Mouse (Mus musculus) limb, embryonic 15.5 days (tissue): ENCODE results near the gene Nsd1. TPM values are rescaled to one million over a fixed set of nuclear protein-coding genes. Genes with fewer than 3 reads are reported as not detected.

Experiments used
- ATAC-seq: fragments of 200-750 bp; cut with Nextera tagmentation; 2 replicates; pipeline ENCODE4 v1.8.0; 2017; ENCODE audit warnings: low read depth, moderate TSS enrichment; ENCODE audit not compliant: insufficient number of reproducible peaks, low FRiP score, low TSS enrichment
- H3K27ac ChIP-seq: fragments of 300-500 bp; sonication (generic); 2 replicates; pipeline ENCODE4 v1.5.1; 2015; ENCODE audit warnings: moderate library complexity, mild to moderate bottlenecking, inconsistent platforms
- H3K27me3 ChIP-seq: fragments of 300-500 bp; sonication (generic); 2 replicates; pipeline ENCODE4 v1.6.1; 2015; ENCODE audit warnings: inconsistent platforms
- H3K36me3 ChIP-seq: fragments of 300-500 bp; sonication (generic); 2 replicates; pipeline ENCODE4 v1.6.1; 2015; ENCODE audit warnings: inconsistent platforms
- H3K4me1 ChIP-seq: fragments of 300-500 bp; sonication (generic); 2 replicates; pipeline ENCODE4 v1.6.1; 2015; ENCODE audit warnings: inconsistent platforms
- H3K4me2 ChIP-seq: fragments of 300-500 bp; sonication (generic); 2 replicates; pipeline ENCODE4 v1.6.1; 2015; ENCODE audit warnings: mild to moderate bottlenecking, inconsistent platforms
- H3K4me3 ChIP-seq: fragments of 300-500 bp; sonication (generic); 2 replicates; pipeline ENCODE4 v1.5.1; 2015; ENCODE audit warnings: mild to moderate bottlenecking, inconsistent platforms
- H3K9ac ChIP-seq: fragments of 300-500 bp; sonication (generic); 2 replicates; pipeline ENCODE4 v1.6.1; 2015; ENCODE audit warnings: inconsistent platforms
- H3K9me3 ChIP-seq: fragments of 300-500 bp; sonication (generic); 2 replicates; pipeline ENCODE4 v1.6.1; 2016; ENCODE audit warnings: inconsistent platforms
- WGBS: fragments of 180-500 bp; shearing (Covaris S2); methylation state at CpG from one replicate; pipeline ENCODE4 v1.1.7; 2015; 5-methylcytosine and 5-hydroxymethylcytosine counted together
- polyA plus RNA-seq: library from polyadenylated mRNA; unstranded; fragments of >200 nt; fragmentation: Nextera tagmentation; extraction: Ambion mirVana; gene quantifications from 2 replicates; pipeline ENCODE4 v1.2.1, GENCODE M21; 2015

The Nsd1 gene
- polyA plus RNA-seq = 52.4 and 55.8 TPM in 2 replicates

DNA sequence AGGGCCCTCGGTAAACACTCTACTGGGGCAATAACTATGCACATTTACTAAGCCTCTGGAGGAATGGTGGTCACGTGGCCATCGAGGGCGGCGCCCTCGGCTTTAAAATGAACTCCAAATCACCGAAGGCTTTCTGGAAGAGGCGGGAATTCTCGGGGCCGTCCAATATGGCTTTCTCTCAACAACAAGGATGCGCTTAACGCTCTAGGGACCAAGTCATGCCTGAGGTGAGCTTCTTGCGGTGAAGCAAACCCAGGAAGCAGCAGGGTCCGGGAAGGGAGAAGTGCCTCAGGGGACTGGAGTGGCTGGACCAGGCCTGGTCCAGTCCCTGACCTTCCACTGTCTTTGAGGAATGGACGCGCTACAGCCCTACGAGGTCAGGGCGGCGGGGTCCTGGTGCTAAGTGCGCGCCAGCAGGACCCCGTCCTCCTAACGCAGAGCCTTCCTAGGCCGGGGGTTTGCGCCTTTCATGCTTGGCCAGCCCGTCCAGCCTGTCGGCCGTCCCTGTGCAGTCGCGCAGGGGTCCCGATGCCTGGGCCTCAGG is at the start of gene Nsd1:
TSS of gene Nsd1 (plus strand) at position 134 of the 544 bp plus-strand sequence.
- ATAC-seq = no peak
- peak within 1 kb of the TSS; percentile 99 for H3K27ac ChIP-seq
- 26% methylated on average over 31 of the region's 31 CpGs for WGBS

GRCm38 (mm10) chr13:55162365-55162764 is 47.2 kb upstream of the Nsd1 start:
- ATAC-seq = no peak
- Histone ChIP-seq H3K9ac (no peak overlapping the region), H3K4me2 (no peak overlapping the region), H3K36me3 (no peaks in the 10 kb centered on the region), H3K27me3 (no peaks in the 10 kb centered on the region), H3K9me3 (no peaks in the 10 kb centered on the region), H3K4me1 (no peaks in the 10 kb centered on the region), H3K27ac (no peak overlapping the region), H3K4me3 (no peak overlapping the region)
- 48% methylated on average over 7 of the region's 7 CpGs for WGBS

More for the DNA sequence above, at the start of gene Nsd1:
- peak within 1 kb of the TSS; percentile 84 for H3K9ac ChIP-seq
- no peaks in the 10 kb centered on the region for H3K27me3 ChIP-seq
- peaks cover 38% of the 10 kb centered on the region for H3K4me1 ChIP-seq
- peak within 1 kb of the TSS; percentile 74 for H3K4me3 ChIP-seq
- H3K9me3 ChIP-seq = no peaks in the 10 kb centered on the region
- peaks cover 13% of the 10 kb centered on the region for H3K36me3 ChIP-seq
- peak within 1 kb of the TSS; percentile 86 for H3K4me2 ChIP-seq

GRCm38 (mm10) chr13:55163553-55163952 is 46.0 kb upstream of the Nsd1 start:
- Histone ChIP-seq H3K4me3 (no peak overlapping the region), H3K36me3 (no peaks in the 10 kb centered on the region), H3K9ac (no peak overlapping the region), H3K4me2 (no peak overlapping the region), H3K9me3 (no peaks in the 10 kb centered on the region), H3K27me3 (no peaks in the 10 kb centered on the region), H3K4me1 (no peaks in the 10 kb centered on the region), H3K27ac (no peak overlapping the region)
- no peak for ATAC-seq
- 72% methylated on average over 5 of the region's 5 CpGs for WGBS

DNA sequence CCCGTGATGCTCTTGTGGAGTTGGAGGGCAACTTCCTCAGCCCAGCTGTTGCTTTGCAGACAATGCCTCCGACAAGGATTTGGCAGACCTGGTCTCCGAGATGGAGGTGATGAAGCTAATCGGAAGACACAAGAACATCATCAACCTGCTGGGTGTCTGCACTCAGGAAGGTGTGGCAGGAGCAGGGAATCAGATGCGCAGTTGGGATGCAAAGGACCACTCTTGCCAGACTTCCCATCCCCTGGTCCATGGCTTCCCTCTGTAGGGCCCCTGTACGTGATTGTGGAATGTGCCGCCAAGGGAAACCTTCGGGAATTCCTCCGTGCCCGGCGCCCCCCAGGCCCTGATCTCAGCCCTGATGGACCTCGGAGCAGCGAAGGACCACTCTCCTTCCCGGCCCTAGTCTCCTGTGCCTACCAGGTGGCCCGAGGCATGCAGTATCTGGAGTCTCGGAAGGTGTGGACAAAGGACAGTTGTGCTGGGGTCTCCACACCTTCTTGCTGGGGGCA is 43.7 kb upstream of the Nsd1 start:
- Histone ChIP-seq H3K4me1 (0 out of 2 replicates have a peak, but pooled peaks cover 3% of the 10 kb centered on the region), H3K9ac (no peak overlapping the region), H3K9me3 (no peaks in the 10 kb centered on the region), H3K36me3 (no peaks in the 10 kb centered on the region), H3K27ac (no peak overlapping the region), H3K4me3 (no peak overlapping the region), H3K27me3 (no peaks in the 10 kb centered on the region), H3K4me2 (no peak overlapping the region)
- no peak for ATAC-seq
- WGBS = 91% methylated on average over 16 of the region's 16 CpGs

- no peaks in the 10 kb centered on the region for H3K36me3 ChIP-seq
- peaks cover 15% of the 10 kb centered on the region for H3K4me1 ChIP-seq
- WGBS = 88% methylated on average over 32 of the region's 32 CpGs
- no peaks in the 10 kb centered on the region for H3K27me3 ChIP-seq
- no peak overlapping the region for H3K27ac ChIP-seq
- H3K4me2 ChIP-seq = no peak overlapping the region
- no peak overlapping the region for H3K9ac ChIP-seq
- ATAC-seq = no peak
- no peak overlapping the region for H3K4me3 ChIP-seq
- no peaks in the 10 kb centered on the region for H3K9me3 ChIP-seq
Observed at GRCm38 (mm10) chr13:55166806-55167725, 42.5 kb upstream of the Nsd1 start.

- Histone ChIP-seq H3K36me3 (no peaks in the 10 kb centered on the region), H3K9me3 (no peaks in the 10 kb centered on the region), H3K27ac (peak overlapping the region; percentile 39; the same call in 1 of the 2 replicates), H3K27me3 (no peaks in the 10 kb centered on the region), H3K4me1 (peaks cover 20% of the 10 kb centered on the region), H3K9ac (no peak overlapping the region), H3K4me3 (no peak overlapping the region), H3K4me2 (no peak overlapping the region)
- no peak for ATAC-seq
- 79% methylated on average over 11 of the region's 11 CpGs for WGBS
Observed at GRCm38 (mm10) chr13:55167798-55168197, 41.8 kb upstream of the Nsd1 start.

DNA sequence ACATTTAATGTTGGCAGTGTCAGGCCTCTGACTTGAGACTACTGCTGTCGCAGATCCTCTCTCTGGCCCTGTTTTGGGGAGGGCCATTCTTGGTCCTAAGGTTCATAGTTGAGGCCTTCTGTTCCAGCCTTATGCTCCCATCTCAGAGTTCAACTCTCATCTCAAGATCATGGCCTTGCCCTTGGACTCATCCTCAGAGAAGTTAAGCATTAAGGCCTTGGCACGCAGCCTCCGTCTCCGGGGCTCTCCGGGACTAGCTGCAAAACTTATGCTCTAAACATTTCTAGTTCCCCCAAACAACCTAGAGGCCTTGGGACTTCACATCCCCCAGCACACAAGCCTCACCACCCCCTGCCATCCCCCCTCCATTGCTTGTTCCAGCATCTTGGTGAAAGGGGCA is 41.3 kb upstream of the Nsd1 start:
- WGBS = 86% methylated on average over 5 of the region's 5 CpGs

GRCm38 (mm10) chr13:55168958-55169369 is 40.6 kb upstream of the Nsd1 start:
- WGBS = 34% methylated on average over 13 of the region's 13 CpGs
- Histone ChIP-seq H3K27ac (peak overlapping the region; percentile 39), H3K27me3 (no peaks in the 10 kb centered on the region), H3K4me3 (no peak overlapping the region), H3K9me3 (no peaks in the 10 kb centered on the region), H3K36me3 (no peaks in the 10 kb centered on the region), H3K4me2 (no peak overlapping the region), H3K9ac (no peak overlapping the region), H3K4me1 (peaks cover 20% of the 10 kb centered on the region)
- peak; percentile 71 for ATAC-seq

More for the DNA sequence above, 41.3 kb upstream of the Nsd1 start:
- no peak overlapping the region for H3K4me3 ChIP-seq
- H3K27ac ChIP-seq = peak overlapping the region; percentile 39; the same call in 1 of the 2 replicates
- H3K9me3 ChIP-seq = no peaks in the 10 kb centered on the region
- H3K27me3 ChIP-seq = no peaks in the 10 kb centered on the region
- ATAC-seq = no peak
- H3K4me1 ChIP-seq = peaks cover 20% of the 10 kb centered on the region
- H3K36me3 ChIP-seq = no peaks in the 10 kb centered on the region
- H3K4me2 ChIP-seq = no peak overlapping the region
- no peak overlapping the region for H3K9ac ChIP-seq

- H3K27ac ChIP-seq = peak overlapping the region; percentile 81
Observed at GRCm38 (mm10) chr13:55171517-55172335, 37.9 kb upstream of the Nsd1 start.

DNA sequence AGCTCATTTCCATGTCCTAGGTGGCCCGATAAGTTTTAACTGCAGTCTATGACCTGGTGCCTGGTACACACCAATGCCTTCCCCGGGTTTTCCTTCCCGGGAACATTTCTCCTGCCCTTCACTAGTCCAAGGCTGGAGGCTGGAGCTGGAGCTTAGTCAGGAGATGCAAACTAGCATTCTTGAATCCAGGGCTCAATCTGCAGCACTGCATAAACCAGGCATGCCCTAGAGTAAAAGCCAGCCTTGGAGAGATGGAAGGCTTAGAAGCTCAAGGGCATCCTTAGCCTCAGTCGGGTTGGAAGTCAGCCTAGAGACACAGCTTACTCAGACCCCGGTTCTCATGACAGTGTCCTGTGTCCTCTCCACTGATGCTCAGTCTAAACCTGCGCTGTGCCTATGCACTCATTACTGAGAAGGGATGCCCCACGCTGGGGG is 37.2 kb upstream of the Nsd1 start:
- ATAC-seq = no peak
- Histone ChIP-seq H3K27me3 (no peaks in the 10 kb centered on the region), H3K36me3 (no peaks in the 10 kb centered on the region), H3K4me3 (no peak overlapping the region), H3K4me2 (peak overlapping the region; percentile 42; the same call in 1 of the 2 replicates), H3K9ac (no peak overlapping the region), H3K27ac (peak overlapping the region; percentile 81), H3K4me1 (peaks cover 20% of the 10 kb centered on the region), H3K9me3 (no peaks in the 10 kb centered on the region)
- 43% methylated on average over 7 of the region's 7 CpGs for WGBS

More at GRCm38 (mm10) chr13:55171517-55172335, 37.9 kb upstream of the Nsd1 start:
- H3K27me3 ChIP-seq = no peaks in the 10 kb centered on the region
- H3K4me2 ChIP-seq = peak overlapping the region; percentile 42
- ATAC-seq = peak; percentile 67
- no peak overlapping the region for H3K9ac ChIP-seq
- H3K4me3 ChIP-seq = peak overlapping the region; percentile 12
- WGBS = 9% methylated on average over 26 of the region's 26 CpGs
- H3K4me1 ChIP-seq = peaks cover 20% of the 10 kb centered on the region
- H3K9me3 ChIP-seq = no peaks in the 10 kb centered on the region
- no peaks in the 10 kb centered on the region for H3K36me3 ChIP-seq

- Histone ChIP-seq H3K9me3 (no peaks in the 10 kb centered on the region), H3K4me1 (peaks cover 17% of the 10 kb centered on the region), H3K27ac (peak overlapping the region; percentile 22; the same call in 1 of the 2 replicates), H3K27me3 (no peaks in the 10 kb centered on the region), H3K36me3 (no peaks in the 10 kb centered on the region), H3K4me3 (no peak overlapping the region), H3K9ac (no peak overlapping the region), H3K4me2 (no peak overlapping the region)
- ATAC-seq = no peak
- 73% methylated on average over 11 of the region's 11 CpGs for WGBS
Observed at GRCm38 (mm10) chr13:55174347-55174746, 35.2 kb upstream of the Nsd1 start.
